Comparison of ENCODE assay signal across 8 mouse cellular contexts in the genomic region with DNA sequence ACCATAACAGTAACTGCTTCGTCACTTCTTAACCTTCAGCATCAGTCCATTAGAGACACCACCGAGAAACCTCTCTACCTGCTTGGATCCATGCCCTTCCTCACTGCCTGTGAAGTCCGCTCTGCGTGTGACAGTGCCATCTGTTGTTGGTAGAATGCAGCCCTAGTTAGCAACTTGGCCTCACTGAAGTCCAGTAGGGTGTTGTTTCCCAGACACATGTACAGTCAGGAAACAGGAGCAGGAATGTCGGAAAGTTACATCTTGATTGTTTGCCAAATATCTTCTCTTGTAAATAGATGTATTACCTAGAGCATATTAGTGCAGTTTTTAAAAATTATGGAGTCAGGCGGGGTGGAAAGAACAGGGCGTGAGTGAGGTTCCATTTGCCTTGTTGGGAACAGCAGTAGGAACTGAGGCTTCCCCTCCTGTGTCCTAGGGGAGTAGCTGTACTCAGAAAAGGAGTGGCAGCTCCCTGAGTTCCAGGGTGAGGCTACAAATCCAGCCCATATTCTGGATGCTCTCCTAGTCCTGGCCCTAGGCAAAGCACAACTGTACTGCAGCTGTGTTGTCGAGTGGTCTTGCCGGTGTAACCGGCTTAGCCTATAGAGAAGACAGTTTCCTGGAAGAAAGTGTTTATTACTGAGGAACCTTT. TPM values are rescaled to one million over a fixed set of nuclear protein-coding genes. Genes with fewer than 3 reads are reported as not detected.
A peak's percentile ranks its signal among the peaks of the same experiment; 100 is the strongest.
DNase-seq lines count a peak whose midpoint lies in the region; ATAC-seq and TF ChIP-seq lines count a peak whose summit lies in the region.

No protein-coding gene starts in this region.

- no peak for TF ChIP-seq POLR2A in brain, embryonic 14.5 days (IDR thresholded peaks at IDR 0.05; ENCODE audit: borderline replicate concordance, extremely low read depth, insufficient read depth, insufficient read length, poor library complexity, severe bottlenecking)
- no peak for TF ChIP-seq POLR2A in cortical plate, adult 2 months (IDR thresholded peaks at IDR 0.05; ENCODE audit: extremely low read depth, insufficient read depth, low read length)

- TF ChIP-seq CTCF in brain, embryonic 14.5 days (IDR thresholded peaks at IDR 0.05; ENCODE audit: borderline replicate concordance, extremely low read depth, insufficient read depth, insufficient read length), result no peak
- peak; percentile 38; the same call in 1 of the 2 replicates for TF ChIP-seq CTCF in cortical plate, adult 2 months (IDR thresholded peaks at IDR 0.05; ENCODE audit: extremely low read depth, insufficient read depth, low read length)

- no peak overlapping the region for H3K9ac ChIP-seq in hindbrain, embryonic 14.5 days
- H3K9ac ChIP-seq in hindbrain, embryonic 12.5 days, result no peak overlapping the region

- no peaks in the 10 kb centered on the region for H3K27me3 ChIP-seq in hindbrain, embryonic 14.5 days (ENCODE audit: control insufficient read depth, insufficient read depth, low read length)
- H3K27me3 ChIP-seq in hindbrain, embryonic 12.5 days, result no peaks in the 10 kb centered on the region

- DNase-seq in hindbrain, embryonic 14.5 days (ENCODE audit: low spot score), result no peak
- DNase-seq in brain, embryonic 14.5 days (ENCODE audit: low read depth), result peak; percentile 31
- DNase-seq in layer of hippocampus, postnatal 36 days, result peak; percentile 30 to 39
- no peak for DNase-seq in spleen, adult 18-20 months

- H3K4me2 ChIP-seq in hindbrain, embryonic 14.5 days (replicated peaks), result peak overlapping the region; percentile 40
- H3K4me2 ChIP-seq in hindbrain, embryonic 12.5 days (replicated peaks), result no peak overlapping the region

- H3K4me3 ChIP-seq in hindbrain, embryonic 14.5 days (replicated peaks; ENCODE audit: low read length), result peak overlapping the region; percentile 15
- no peak overlapping the region for H3K4me3 ChIP-seq in hindbrain, embryonic 12.5 days
- peak overlapping the region; percentile 48 for H3K4me3 ChIP-seq in cortical plate, adult 2 months (ENCODE audit: insufficient read depth, low read length)

- ATAC-seq in hindbrain, embryonic 14.5 days (ENCODE audit: low FRiP score), result no peak
- ATAC-seq in hindbrain, embryonic 12.5 days (ENCODE audit: low FRiP score), result no peak
- ATAC-seq in granulocyte monocyte progenitor cell, adult 5-6 weeks (replicated peaks; ENCODE audit: poor library complexity, severe bottlenecking), result no peak
- ATAC-seq in inflammation-experienced regulatory T-cells, adult 6 months, result no peak

- H3K9me3 ChIP-seq in hindbrain, embryonic 14.5 days (ENCODE audit: control insufficient read depth, low read length), result no peaks in the 10 kb centered on the region
- H3K9me3 ChIP-seq in hindbrain, embryonic 12.5 days (replicated peaks), result no peaks in the 10 kb centered on the region

- H3K27ac ChIP-seq in hindbrain, embryonic 14.5 days, result no peak overlapping the region
- H3K27ac ChIP-seq in hindbrain, embryonic 12.5 days, result no peak overlapping the region
- H3K27ac ChIP-seq in cortical plate, adult 2 months (ENCODE audit: insufficient read depth, low read length), result no peak overlapping the region

- WGBS in hindbrain, embryonic 14.5 days, result 85% methylated on average over 10 of the region's 10 CpGs
- 92% methylated on average over 10 of the region's 10 CpGs for WGBS in hindbrain, embryonic 12.5 days

- H3K4me1 ChIP-seq in hindbrain, embryonic 14.5 days (replicated peaks; ENCODE audit: control insufficient read depth, insufficient read depth, low read length), result peaks cover 31% of the 10 kb centered on the region
- H3K4me1 ChIP-seq in hindbrain, embryonic 12.5 days, result peaks cover 27% of the 10 kb centered on the region
- H3K4me1 ChIP-seq in cortical plate, adult 2 months (ENCODE audit: control insufficient read depth, insufficient read depth, low read length), result peaks cover 2% of the 10 kb centered on the region; the same call in 1 of the 2 replicates

- H3K36me3 ChIP-seq in hindbrain, embryonic 14.5 days (replicated peaks; ENCODE audit: control insufficient read depth, insufficient read depth), result peaks cover 30% of the 10 kb centered on the region
- H3K36me3 ChIP-seq in hindbrain, embryonic 12.5 days, result peaks cover 28% of the 10 kb centered on the region

RNA-seq across cellular contexts. Expression of gene Btbd3, which starts 25.3 kb away (rescaled TPM):
- polyA plus RNA-seq in hindbrain, embryonic 14.5 days (2014; fragmentation: Nextera tagmentation; extraction: Ambion mirVana), result 32.1 and 40.3 TPM in 2 replicates
- 20.8 and 21.1 TPM in 2 replicates for polyA plus RNA-seq in hindbrain, embryonic 12.5 days (2016; fragmentation: Nextera tagmentation; extraction: Ambion mirVana)
- polyA plus RNA-seq in brain, embryonic 14.5 days (2012; rRNA removed), result 34.5 and 46.4 TPM in 2 replicates
- 76.4 and 90.4 TPM in 2 replicates for polyA plus RNA-seq in cortical plate, adult 2 months (2012; rRNA removed)
- total RNA-seq in layer of hippocampus, postnatal 36 days (2021), result 100 to 1,000 TPM; 198 to 207 TPM
- total RNA-seq in granulocyte monocyte progenitor cell, adult 5-6 weeks (2014; fragmentation: Nextera tagmentation), result 2.0 and 3.7 TPM in 2 replicates
- 1.1 and 1.2 TPM in 2 replicates for total RNA-seq in granulocyte monocyte progenitor cell, adult 5-6 weeks (2017)
- not detected for polyA plus RNA-seq in inflammation-experienced regulatory T-cells, adult 6 months (2017; shearing (Covaris generic))

Comparison
In these comparisons a context has a peak if more than half of its experiments do, and no peak if none do; other contexts are left out.
1. DNase-seq: peak in brain, embryonic 14.5 days (single experiment) and layer of hippocampus, postnatal 36 days (2 of 2); none in hindbrain, embryonic 14.5 days (single experiment) and spleen, adult 18-20 months (0 of 2).
2. RNA of gene Btbd3, which starts 25.3 kb away (polyA plus RNA-seq): 76.4 to 90.4 TPM in cortical plate, adult 2 months, 34.5 to 46.4 TPM in brain, embryonic 14.5 days, 32.1 to 40.3 TPM in hindbrain, embryonic 14.5 days and 20.8 to 21.1 TPM in hindbrain, embryonic 12.5 days; not detected in inflammation-experienced regulatory T-cells, adult 6 months; every median in the first group is over 10 times any median in the second.